30 mouse cellular contexts compared by ENCODE assay signal in the genomic region with DNA sequence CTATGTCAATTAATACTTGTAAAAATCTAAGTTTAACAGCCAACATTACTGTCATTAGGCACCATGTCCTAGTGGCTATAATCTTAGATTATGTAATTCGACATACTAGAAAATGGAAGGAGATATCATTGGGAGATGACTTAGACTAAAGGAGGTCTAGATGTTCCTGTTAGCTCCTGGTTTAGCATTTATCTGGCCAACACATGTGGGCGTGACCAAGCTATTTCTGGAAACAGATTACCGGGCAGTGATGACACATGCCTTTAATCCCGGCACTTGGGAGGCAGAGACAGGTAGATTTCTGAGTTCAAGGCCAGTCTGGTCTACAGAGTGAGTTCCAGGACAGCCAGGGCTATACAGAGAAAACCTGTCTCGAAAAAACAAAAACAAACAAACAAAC. TPM values are rescaled to one million over a fixed set of nuclear protein-coding genes. Genes with fewer than 3 reads are reported as not detected.
DNase-seq lines count a peak whose midpoint lies in the region; ATAC-seq and TF ChIP-seq lines count a peak whose summit lies in the region.
"Had no signal": no experiment of that assay in that cellular context is flagged by ENCODE, and none has a peak within 500 bp of the region (broad histone marks: within the 10 kb centered on the region; RNA-seq: fewer than 3 reads in every experiment).

No protein-coding gene starts in this region.

- 61% methylated on average over 5 of the region's 5 CpGs for WGBS in liver, postnatal 0 days (ENCODE audit: insufficient replicate concordance)
- WGBS in liver, embryonic 15.5 days (ENCODE audit: insufficient replicate concordance) = 40% methylated on average over 5 of the region's 5 CpGs
- WGBS in hindbrain, embryonic 13.5 days = 88% methylated on average over 5 of the region's 5 CpGs
- WGBS in heart, embryonic 11.5 days (ENCODE audit: insufficient replicate concordance) = 66% methylated on average over 5 of the region's 5 CpGs

- H3K4me2 ChIP-seq in liver, postnatal 0 days (ENCODE audit: low read depth, low read length) = no peak overlapping the region
- H3K4me2 ChIP-seq in liver, embryonic 15.5 days = no peak overlapping the region
- no peak overlapping the region for H3K4me2 ChIP-seq in hindbrain, embryonic 13.5 days
- H3K4me2 ChIP-seq in heart, embryonic 11.5 days = no peak overlapping the region
- H3K4me2 ChIP-seq: embryonic facial prominence, embryonic 13.5 days; forebrain, embryonic 13.5 days; heart, embryonic 12.5 days; heart, embryonic 15.5 days; hindbrain, embryonic 14.5 days had no signal

- no peaks in the 10 kb centered on the region for H3K36me3 ChIP-seq in liver, postnatal 0 days (replicated peaks; ENCODE audit: insufficient read depth, low read length)
- H3K36me3 ChIP-seq in liver, embryonic 15.5 days (replicated peaks) = no peaks in the 10 kb centered on the region
- H3K36me3 ChIP-seq in hindbrain, embryonic 13.5 days = no peaks in the 10 kb centered on the region
- H3K36me3 ChIP-seq in heart, embryonic 11.5 days (ENCODE audit: control insufficient read depth, insufficient read depth, low read length) = no peaks in the 10 kb centered on the region
- H3K36me3 ChIP-seq: embryonic facial prominence, embryonic 10.5 days; embryonic facial prominence, embryonic 13.5 days; forebrain, embryonic 10.5 days; heart, embryonic 12.5 days; heart, embryonic 15.5 days; hindbrain, embryonic 10.5 days had no signal

- TF ChIP-seq CTCF in liver, postnatal 0 days (IDR thresholded peaks at IDR 0.05; ENCODE audit: low read depth) = no peak

- no peaks in the 10 kb centered on the region for H3K4me1 ChIP-seq in liver, postnatal 0 days (ENCODE audit: insufficient read depth)
- H3K4me1 ChIP-seq in liver, embryonic 15.5 days (replicated peaks) = peaks cover 28% of the 10 kb centered on the region
- no peaks in the 10 kb centered on the region; the same call in 1 of the 2 replicates for H3K4me1 ChIP-seq in hindbrain, embryonic 13.5 days (replicated peaks)
- H3K4me1 ChIP-seq in heart, embryonic 11.5 days (ENCODE audit: control insufficient read depth, insufficient read depth, low read length) = peaks cover 3% of the 10 kb centered on the region; the same call in 1 of the 2 replicates
- H3K4me1 ChIP-seq: embryonic facial prominence, embryonic 10.5 days; forebrain, embryonic 10.5 days; forebrain, embryonic 13.5 days; heart, embryonic 15.5 days; hindbrain, embryonic 10.5 days had no signal

- H3K4me3 ChIP-seq in liver, postnatal 0 days (ENCODE audit: low read depth, low read length) = no peak overlapping the region
- no peak overlapping the region for H3K4me3 ChIP-seq in liver, embryonic 15.5 days (replicated peaks)
- H3K4me3 ChIP-seq in hindbrain, embryonic 13.5 days = no peak overlapping the region
- no peak overlapping the region for H3K4me3 ChIP-seq in heart, embryonic 11.5 days (ENCODE audit: low read depth, low read length)
- H3K4me3 ChIP-seq: embryonic facial prominence, embryonic 10.5 days; embryonic facial prominence, embryonic 13.5 days; forebrain, embryonic 10.5 days; forebrain, embryonic 13.5 days; heart, adult 2 months; heart, embryonic 12.5 days; heart, embryonic 15.5 days; hindbrain, embryonic 10.5 days had no signal

- H3K27me3 ChIP-seq in liver, postnatal 0 days (ENCODE audit: insufficient read depth, low read length) = no peaks in the 10 kb centered on the region
- no peaks in the 10 kb centered on the region for H3K27me3 ChIP-seq in liver, embryonic 15.5 days
- H3K27me3 ChIP-seq in hindbrain, embryonic 13.5 days = no peaks in the 10 kb centered on the region
- H3K27me3 ChIP-seq in heart, embryonic 11.5 days (ENCODE audit: control insufficient read depth, insufficient read depth, low read length) = no peaks in the 10 kb centered on the region
- H3K27me3 ChIP-seq: embryonic facial prominence, embryonic 13.5 days; forebrain, embryonic 13.5 days; heart, embryonic 12.5 days; heart, embryonic 15.5 days; Patski had no signal

- H3K9me3 ChIP-seq in liver, postnatal 0 days (ENCODE audit: low read length) = no peaks in the 10 kb centered on the region
- no peaks in the 10 kb centered on the region for H3K9me3 ChIP-seq in liver, embryonic 15.5 days (replicated peaks)
- H3K9me3 ChIP-seq in hindbrain, embryonic 13.5 days = peaks cover 3% of the 10 kb centered on the region; the same call in 1 of the 2 replicates
- H3K9me3 ChIP-seq in heart, embryonic 11.5 days (replicated peaks; ENCODE audit: control insufficient read depth, low read length) = no peaks in the 10 kb centered on the region; the same call in 1 of the 2 replicates
- H3K9me3 ChIP-seq: embryonic facial prominence, embryonic 13.5 days; heart, embryonic 15.5 days had no signal

- no peak overlapping the region for H3K9ac ChIP-seq in liver, postnatal 0 days (replicated peaks)
- no peak overlapping the region for H3K9ac ChIP-seq in liver, embryonic 15.5 days
- no peak overlapping the region for H3K9ac ChIP-seq in hindbrain, embryonic 13.5 days
- no peak overlapping the region for H3K9ac ChIP-seq in heart, embryonic 11.5 days (ENCODE audit: low read depth, low read length)
- H3K9ac ChIP-seq: embryonic facial prominence, embryonic 13.5 days; forebrain, embryonic 13.5 days; heart, embryonic 12.5 days; heart, embryonic 15.5 days; hindbrain, embryonic 14.5 days had no signal

- peak; percentile 47 for DNase-seq in liver
- DNase-seq in liver, postnatal 0 days = no peak
- no peak for DNase-seq in right cerebral cortex, postnatal 14 days
- DNase-seq: adrenal gland, postnatal 10 days; adrenal gland, postnatal 36 days; cerebellum, adult 11 months; cerebellum, adult 8-10 months; cerebellum, postnatal 10 days; cerebellum, postnatal 36 days; embryo, embryonic 11 days; gastrocnemius, postnatal 10 days; gastrocnemius, postnatal 36 days; heart, adult 2 months; heart, postnatal 10 days; heart, postnatal 36 days had no signal

- TF ChIP-seq EP300 in liver, postnatal 0 days (IDR thresholded peaks at IDR 0.05; ENCODE audit: low read depth) = no peak

- H3K27ac ChIP-seq in liver, postnatal 0 days (ENCODE audit: low read depth) = no peak overlapping the region
- H3K27ac ChIP-seq in liver, embryonic 15.5 days (replicated peaks) = no peak overlapping the region
- H3K27ac ChIP-seq in hindbrain, embryonic 13.5 days = no peak overlapping the region
- no peak overlapping the region for H3K27ac ChIP-seq in heart, embryonic 11.5 days (ENCODE audit: low read depth, low read length)
- H3K27ac ChIP-seq: embryonic facial prominence, embryonic 10.5 days; embryonic facial prominence, embryonic 13.5 days; forebrain, embryonic 10.5 days; forebrain, embryonic 13.5 days; heart, adult 2 months; heart, embryonic 15.5 days; hindbrain, embryonic 10.5 days; hindbrain, embryonic 14.5 days; hindbrain, postnatal 0 days had no signal

- ATAC-seq in liver, postnatal 0 days = no peak
- ATAC-seq in erythroblast, adult 5-6 weeks (replicated peaks; ENCODE audit: low FRiP score, poor library complexity, severe bottlenecking) = peak; percentile 69; the same call in 1 of the 2 replicates
- ATAC-seq in liver, embryonic 15.5 days (ENCODE audit: insufficient read depth) = peak; percentile 37; the same call in 1 of the 2 replicates
- no peak for ATAC-seq in hindbrain, embryonic 13.5 days (ENCODE audit: low FRiP score)
- no peak for ATAC-seq in heart, embryonic 11.5 days (replicated peaks; ENCODE audit: insufficient number of reproducible peaks, low FRiP score, low TSS enrichment)
- ATAC-seq: forebrain, embryonic 13.5 days; forebrain, embryonic 16.5 days; hindbrain, postnatal 0 days; Patski had no signal

RNA-seq across cellular contexts. Expression of a gene that starts 37.1 kb away (rescaled TPM):
- polyA plus RNA-seq in liver, postnatal 0 days (2015; fragmentation: Nextera tagmentation; extraction: Ambion mirVana) = 0.57 and 0.79 TPM in 2 replicates
- total RNA-seq in erythroblast, adult 5-6 weeks (2015; ENCODE audit: low replicate concordance) = 1.3 TPM in 1 of 2 replicates, not detected in the other
- total RNA-seq in erythroblast, adult 5-6 weeks (2017; ENCODE audit: low replicate concordance) = 0.09 and 0.42 TPM in 2 replicates
- 0.64 and 0.78 TPM in 2 replicates for polyA plus RNA-seq in liver, embryonic 15.5 days (2015; fragmentation: Nextera tagmentation; extraction: Ambion mirVana)
- 0.35 and 0.80 TPM in 2 replicates for polyA plus RNA-seq in hindbrain, embryonic 13.5 days (2015; fragmentation: Nextera tagmentation; extraction: Ambion mirVana)
- 1.3 and 1.4 TPM in 2 replicates for polyA plus RNA-seq in heart, embryonic 11.5 days (2014; fragmentation: Nextera tagmentation; extraction: Ambion mirVana)

Comparison
In these comparisons a context has a peak if more than half of its experiments do, and no peak if none do; other contexts are left out.
1. ATAC-seq: peak in erythroblast, adult 5-6 weeks (single experiment) and liver, embryonic 15.5 days (single experiment); none in liver, postnatal 0 days (single experiment), hindbrain, embryonic 13.5 days (single experiment) and heart, embryonic 11.5 days (single experiment).